Mouse (Mus musculus): ENCODE data around the gene Hoxb6.

Gene Hoxb6

GRCm38 (mm10) chr11:96316696-96317607 is 24.7 kb downstream of the Hoxb6 start:
- no peak for DNase-seq (ENCODE audit: low spot score in 2 of 2)

GRCm38 (mm10) chr11:96317608-96318367 is 25.5 kb downstream of the Hoxb6 start, which contains the start of gene Hoxb4:
Gene Hoxb4, plus strand, starts transcription at chr11:96318267.
- DNase-seq (ENCODE audit: low spot score in 2 of 2), result no peak

- DNase-seq (ENCODE audit: low spot score in 2 of 2), result no peak
These were observed 26.2 kb downstream of the Hoxb6 start for GRCm38 (mm10) chr11:96318368-96319070.

GRCm38 (mm10) chr11:96319071-96319902 is 27.0 kb downstream of the Hoxb6 start:
- no peak for DNase-seq (ENCODE audit: low spot score in 2 of 2)

- no peak for DNase-seq (ENCODE audit: low spot score in 2 of 2)
These were observed 27.6 kb downstream of the Hoxb6 start for GRCm38 (mm10) chr11:96319910-96320309.

GRCm38 (mm10) chr11:96320688-96321087 is 28.4 kb downstream of the Hoxb6 start:
- DNase-seq (ENCODE audit: low spot score in 2 of 2), result no peak

- DNase-seq (ENCODE audit: low spot score in 2 of 2), result no peak
These were observed 29.6 kb downstream of the Hoxb6 start for GRCm38 (mm10) chr11:96321846-96322245.

GRCm38 (mm10) chr11:96322738-96323137 is 30.5 kb downstream of the Hoxb6 start:
- DNase-seq (ENCODE audit: low spot score in 2 of 2), result no peak

GRCm38 (mm10) chr11:96323154-96323553 is 30.9 kb downstream of the Hoxb6 start, which contains the start of gene Hoxb3:
Gene Hoxb3, plus strand, starts transcription at chr11:96323326.
- DNase-seq (ENCODE audit: low spot score in 2 of 2), result no peak

GRCm38 (mm10) chr11:96324125-96324524 is 31.8 kb downstream of the Hoxb6 start:
- DNase-seq (ENCODE audit: low spot score in 2 of 2), result no peak

- DNase-seq (ENCODE audit: low spot score in 2 of 2), result no peak
These were observed 32.7 kb downstream of the Hoxb6 start for GRCm38 (mm10) chr11:96324965-96325364.

- DNase-seq (ENCODE audit: low spot score in 2 of 2), result no peak
These were observed 33.5 kb downstream of the Hoxb6 start for GRCm38 (mm10) chr11:96325747-96326212.

- no peak for DNase-seq (ENCODE audit: low spot score in 2 of 2)
These were observed 34.4 kb downstream of the Hoxb6 start for GRCm38 (mm10) chr11:96326705-96327104.

GRCm38 (mm10) chr11:96327122-96327521 is 34.8 kb downstream of the Hoxb6 start:
- DNase-seq (ENCODE audit: low spot score in 2 of 2), result no peak

GRCm38 (mm10) chr11:96327750-96328149 is 35.5 kb downstream of the Hoxb6 start:
- no peak for DNase-seq (ENCODE audit: low spot score in 2 of 2)

GRCm38 (mm10) chr11:96328605-96329004 is 36.3 kb downstream of the Hoxb6 start:
- DNase-seq (ENCODE audit: low spot score in 2 of 2), result no peak

GRCm38 (mm10) chr11:96332105-96332504 is 39.8 kb downstream of the Hoxb6 start:
- no peak for DNase-seq (ENCODE audit: low spot score in 2 of 2)

- no peak for DNase-seq (ENCODE audit: low spot score in 2 of 2)
These were observed 40.3 kb downstream of the Hoxb6 start for GRCm38 (mm10) chr11:96332618-96333032.

- no peak for DNase-seq (ENCODE audit: low spot score in 2 of 2)
These were observed 41.1 kb downstream of the Hoxb6 start for GRCm38 (mm10) chr11:96333241-96334001.

- no peak for DNase-seq (ENCODE audit: low spot score in 2 of 2)
These were observed 41.7 kb downstream of the Hoxb6 start for GRCm38 (mm10) chr11:96334002-96334364.

Data from right cerebral cortex, postnatal 36 days (tissue).